Mouse (Mus musculus) adrenal gland, postnatal 14 days (tissue): ENCODE results near the gene Olfr625-ps1. TPM values are rescaled to one million over a fixed set of nuclear protein-coding genes. Genes with fewer than 3 reads are reported as not detected.

Source experiments
- DNase-seq: peaks from one replicate; pipeline ENCODE4 v3.0.0; 2021; ENCODE audit warnings: mixed read lengths
- long read RNA-seq, 2 experiments: library from polyadenylated mRNA; stranded (forward); transcript quantifications; one replicate each; pipeline ENCODE4 v2.0.0; 2021
- total RNA-seq: library from RNA; stranded (reverse); gene quantifications from 2 replicates; pipeline ENCODE4 v1.2.3, GENCODE M21; 2021

Gene Olfr625-ps1
- total RNA-seq = not detected in 2 replicates
- long read RNA-seq, experiment 1 = 0 reads
- long read RNA-seq, experiment 2 = 0 reads

GRCm38 (mm10) chr7:103682420-103682819 lies at the start of gene Olfr625-ps1:
Gene Olfr625-ps1, plus strand, starts transcription at chr7:103682720.
- DNase-seq = no peak

GRCm38 (mm10) chr7:103636795-103637194 lies 45.7 kb upstream of the Olfr625-ps1 start:
- no peak for DNase-seq

GRCm38 (mm10) chr7:103642602-103643001 lies 39.9 kb upstream of the Olfr625-ps1 start, which contains the start of gene Olfr622:
Gene Olfr622, minus strand, starts transcription at chr7:103642702.
- DNase-seq = no peak

- no peak for DNase-seq
Observed at GRCm38 (mm10) chr7:103644070-103644469, 38.5 kb upstream of the Olfr625-ps1 start.

GRCm38 (mm10) chr7:103663598-103663997 lies 18.9 kb upstream of the Olfr625-ps1 start, which contains the start of gene Olfr623:
Gene Olfr623, minus strand, starts transcription at chr7:103663698.
- no peak for DNase-seq

GRCm38 (mm10) chr7:103671091-103671490 lies 11.4 kb upstream of the Olfr625-ps1 start, which contains the start of gene Olfr624:
Gene Olfr624, minus strand, starts transcription at chr7:103671191.
- no peak for DNase-seq

GRCm38 (mm10) chr7:103699469-103699868 lies 16.9 kb downstream of the Olfr625-ps1 start:
- DNase-seq = no peak

- no peak for DNase-seq
Observed at GRCm38 (mm10) chr7:103712024-103712423, 29.5 kb downstream of the Olfr625-ps1 start.

- DNase-seq = no peak
Observed at GRCm38 (mm10) chr7:103714371-103714770, 31.9 kb downstream of the Olfr625-ps1 start, which contains the start of gene Olfr243. Gene Olfr243, plus strand, starts transcription at chr7:103714671.

- peak; percentile 4 for DNase-seq
Observed at GRCm38 (mm10) chr7:103716398-103716797, 33.9 kb downstream of the Olfr625-ps1 start.

GRCm38 (mm10) chr7:103730074-103730473 lies 47.6 kb downstream of the Olfr625-ps1 start, which contains the start of gene Olfr628:
Gene Olfr628, plus strand, starts transcription at chr7:103730374.
- no peak for DNase-seq

Other genes with a start within 250 kb of the Olfr625-ps1 start
- not detected in 2 replicates for gene Olfr605, start 237.3 kb upstream of the Olfr625-ps1 start, total RNA-seq
- not detected in 2 replicates for gene Olfr606, start 233.7 kb upstream of the Olfr625-ps1 start, total RNA-seq
- gene Olfr607, start 218.6 kb upstream of the Olfr625-ps1 start, total RNA-seq = not detected in 2 replicates
- gene Olfr608, start 212.8 kb upstream of the Olfr625-ps1 start, total RNA-seq = not detected in 2 replicates
- not detected in 2 replicates for gene Olfr609, start 184.7 kb upstream of the Olfr625-ps1 start, total RNA-seq
- gene Olfr610, start 170.6 kb upstream of the Olfr625-ps1 start, total RNA-seq = not detected in 2 replicates
- gene Olfr611, start 161.9 kb upstream of the Olfr625-ps1 start, total RNA-seq = not detected in 2 replicates
- not detected in 2 replicates for gene Olfr612, start 140.0 kb upstream of the Olfr625-ps1 start, total RNA-seq
- not detected in 2 replicates for gene Olfr613, start 134.6 kb upstream of the Olfr625-ps1 start, total RNA-seq
- gene Olfr615, start 126.6 kb upstream of the Olfr625-ps1 start, total RNA-seq = not detected in 2 replicates
- gene Olfr616, start 113.6 kb upstream of the Olfr625-ps1 start, total RNA-seq = not detected in 2 replicates
- gene Olfr617, start 109.7 kb upstream of the Olfr625-ps1 start, total RNA-seq = not detected in 2 replicates
- not detected in 2 replicates for gene Olfr618, start 92.6 kb upstream of the Olfr625-ps1 start, total RNA-seq
- not detected in 2 replicates for gene Olfr619, start 82.1 kb upstream of the Olfr625-ps1 start, total RNA-seq
- not detected in 2 replicates for gene Olfr620, start 70.2 kb upstream of the Olfr625-ps1 start, total RNA-seq
- not detected in 2 replicates for gene Olfr622, start 40.0 kb upstream of the Olfr625-ps1 start, total RNA-seq
- not detected in 2 replicates for gene Olfr623, start 19.0 kb upstream of the Olfr625-ps1 start, total RNA-seq
- 0.04 TPM in 1 of 2 replicates, not detected in the other for gene Olfr624, start 11.5 kb upstream of the Olfr625-ps1 start, total RNA-seq
- not detected in 2 replicates for gene Olfr243, start 32.0 kb downstream of the Olfr625-ps1 start, total RNA-seq
- gene Olfr628, start 47.7 kb downstream of the Olfr625-ps1 start, total RNA-seq = not detected in 2 replicates
- gene Olfr629, start 62.2 kb downstream of the Olfr625-ps1 start, total RNA-seq = not detected in 2 replicates
- gene Olfr630, start 74.6 kb downstream of the Olfr625-ps1 start, total RNA-seq = not detected in 2 replicates
- gene Olfr69, start 88.9 kb downstream of the Olfr625-ps1 start, total RNA-seq = not detected in 2 replicates
- gene Olfr68, start 97.0 kb downstream of the Olfr625-ps1 start, total RNA-seq = not detected in 2 replicates
- not detected in 2 replicates for gene Olfr67, start 109.1 kb downstream of the Olfr625-ps1 start, total RNA-seq
- gene Hbb-bt, start 131.3 kb downstream of the Olfr625-ps1 start, total RNA-seq = 1,182 and 1,430 TPM in 2 replicates
- 8,688 and 11,965 TPM in 2 replicates for gene Hbb-bs, start 145.4 kb downstream of the Olfr625-ps1 start, total RNA-seq
- gene Hbb-bh2, start 157.8 kb downstream of the Olfr625-ps1 start, total RNA-seq = not detected in 2 replicates
- gene Hbb-bh1, start 160.4 kb downstream of the Olfr625-ps1 start, total RNA-seq = not detected in 2 replicates
- gene Hbb-y, start 170.5 kb downstream of the Olfr625-ps1 start, total RNA-seq = not detected in 2 replicates
- gene Olfr66, start 203.5 kb downstream of the Olfr625-ps1 start, total RNA-seq = not detected in 2 replicates
- gene Olfr64, start 211.8 kb downstream of the Olfr625-ps1 start, total RNA-seq = not detected in 2 replicates
- gene Olfr65, start 220.8 kb downstream of the Olfr625-ps1 start, total RNA-seq = not detected in 2 replicates
- gene Olfr631, start 246.1 kb downstream of the Olfr625-ps1 start, total RNA-seq = not detected in 2 replicates